17 mouse cellular contexts compared by ENCODE assay signal in genomic region chr11:89506595-89507245, GRCm38 (mm10).
DNase-seq lines count a peak whose midpoint lies in the region; ATAC-seq lines count a peak whose summit lies in the region.
"Had no signal": no experiment of that assay in that cellular context is flagged by ENCODE, and none has a peak within 500 bp of the region (broad histone marks: within the 10 kb centered on the region; RNA-seq: fewer than 3 reads in every experiment).

No protein-coding gene starts in this region.

- no peak overlapping the region for H3K27ac ChIP-seq in forebrain, embryonic 13.5 days
- no peak overlapping the region for H3K27ac ChIP-seq in forebrain, embryonic 10.5 days
- no peak overlapping the region for H3K27ac ChIP-seq in limb, embryonic 11.5 days (replicated peaks; ENCODE audit: low read depth, low read length)
- no peak overlapping the region for H3K27ac ChIP-seq in limb, embryonic 10.5 days
- H3K27ac ChIP-seq in hindbrain, embryonic 16.5 days (ENCODE audit: low read depth, low read length), result no peak overlapping the region
- no peak overlapping the region for H3K27ac ChIP-seq in neural tube, embryonic 14.5 days (ENCODE audit: low read depth, low read length)
- H3K27ac ChIP-seq: heart, embryonic 15.5 days; macrophage; stomach, embryonic 15.5 days had no signal

- H3K4me1 ChIP-seq in forebrain, embryonic 13.5 days, result peaks cover 33% of the 10 kb centered on the region
- H3K4me1 ChIP-seq in forebrain, embryonic 10.5 days, result peaks cover 52% of the 10 kb centered on the region
- H3K4me1 ChIP-seq in limb, embryonic 11.5 days (ENCODE audit: control insufficient read depth, insufficient read depth, low read length), result 0 out of 2 replicates have a peak, but pooled peaks cover 5% of the 10 kb centered on the region
- peaks cover 49% of the 10 kb centered on the region for H3K4me1 ChIP-seq in limb, embryonic 10.5 days
- H3K4me1 ChIP-seq in hindbrain, embryonic 16.5 days (ENCODE audit: control insufficient read depth, insufficient read depth, low read depth, low read length), result peaks cover 5% of the 10 kb centered on the region
- peaks cover 19% of the 10 kb centered on the region for H3K4me1 ChIP-seq in neural tube, embryonic 14.5 days (ENCODE audit: control insufficient read depth, insufficient read depth, low read length)
- H3K4me1 ChIP-seq: heart, embryonic 15.5 days; stomach, embryonic 15.5 days had no signal

- peaks cover 18% of the 10 kb centered on the region; the same call in 1 of the 2 replicates for H3K27me3 ChIP-seq in forebrain, embryonic 13.5 days
- H3K27me3 ChIP-seq in forebrain, embryonic 10.5 days (ENCODE audit: poor library complexity, severe bottlenecking), result peaks cover 67% of the 10 kb centered on the region
- H3K27me3 ChIP-seq in limb, embryonic 11.5 days (ENCODE audit: control insufficient read depth, insufficient read depth, low read length), result no peaks in the 10 kb centered on the region
- peaks cover 7% of the 10 kb centered on the region; the same call in 1 of the 2 replicates for H3K27me3 ChIP-seq in limb, embryonic 10.5 days (ENCODE audit: low read depth, poor library complexity, severe bottlenecking)
- no peaks in the 10 kb centered on the region for H3K27me3 ChIP-seq in hindbrain, embryonic 16.5 days (replicated peaks; ENCODE audit: control insufficient read depth, insufficient read depth, low read length)
- no peaks in the 10 kb centered on the region for H3K27me3 ChIP-seq in neural tube, embryonic 14.5 days (ENCODE audit: control insufficient read depth, insufficient read depth, low read length)
- H3K27me3 ChIP-seq: heart, embryonic 15.5 days; Patski; stomach, embryonic 15.5 days had no signal

- no peak for DNase-seq in forebrain, embryonic 10.5 days (ENCODE audit: extremely low spot score, low spot score)
- no peak for DNase-seq in limb, embryonic 11.5 days (ENCODE audit: low spot score)
- DNase-seq in limb, embryonic 10.5 days (ENCODE audit: low spot score), result no peak
- DNase-seq in right cerebral cortex, postnatal 10 days (ENCODE audit: low spot score in 2 of 2), result no peak
- no peak for DNase-seq in thymus, postnatal 0 days (ENCODE audit: low spot score)
- DNase-seq: cerebellum, adult 9-10 months; layer of hippocampus, adult 9-11 months; liver, postnatal 0 days; thymus, postnatal 25 days had no signal

- peak; percentile 54; the same call in 1 of the 2 replicates for ATAC-seq in forebrain, embryonic 13.5 days
- ATAC-seq in limb, embryonic 11.5 days (ENCODE audit: insufficient number of reproducible peaks, low FRiP score, low TSS enrichment, low read depth), result peak; percentile 39
- peak; percentile 63; the same call in 1 of the 2 replicates for ATAC-seq in hindbrain, embryonic 16.5 days
- peak; percentile 63 for ATAC-seq in neural tube, embryonic 14.5 days (ENCODE audit: low read depth)
- ATAC-seq: liver, postnatal 0 days; Patski had no signal

- H3K4me2 ChIP-seq in forebrain, embryonic 13.5 days, result peak overlapping the region; percentile 17; the same call in 1 of the 2 replicates
- no peak overlapping the region for H3K4me2 ChIP-seq in limb, embryonic 11.5 days (ENCODE audit: low read depth, severe bottlenecking)
- H3K4me2 ChIP-seq in hindbrain, embryonic 16.5 days (ENCODE audit: low read length), result no peak overlapping the region
- no peak overlapping the region for H3K4me2 ChIP-seq in neural tube, embryonic 14.5 days (ENCODE audit: low read depth, low read length)
- H3K4me2 ChIP-seq: heart, embryonic 15.5 days; stomach, embryonic 15.5 days had no signal

- no peaks in the 10 kb centered on the region for H3K9me3 ChIP-seq in forebrain, embryonic 13.5 days (replicated peaks)
- no peaks in the 10 kb centered on the region for H3K9me3 ChIP-seq in forebrain, embryonic 10.5 days
- H3K9me3 ChIP-seq in limb, embryonic 11.5 days (ENCODE audit: control insufficient read depth, low read length), result no peaks in the 10 kb centered on the region
- no peaks in the 10 kb centered on the region for H3K9me3 ChIP-seq in limb, embryonic 10.5 days (replicated peaks)
- no peaks in the 10 kb centered on the region for H3K9me3 ChIP-seq in hindbrain, embryonic 16.5 days (ENCODE audit: control insufficient read depth, low read length)
- H3K9me3 ChIP-seq in neural tube, embryonic 14.5 days (ENCODE audit: control insufficient read depth, low read length), result no peaks in the 10 kb centered on the region
- H3K9me3 ChIP-seq: heart, embryonic 15.5 days; stomach, embryonic 15.5 days had no signal

- no peak overlapping the region for H3K4me3 ChIP-seq in forebrain, embryonic 13.5 days
- H3K4me3 ChIP-seq in forebrain, embryonic 10.5 days, result no peak overlapping the region
- no peak overlapping the region for H3K4me3 ChIP-seq in limb, embryonic 11.5 days (ENCODE audit: low read depth, low read length)
- no peak overlapping the region for H3K4me3 ChIP-seq in limb, embryonic 10.5 days
- H3K4me3 ChIP-seq in hindbrain, embryonic 16.5 days (ENCODE audit: low read length), result no peak overlapping the region
- no peak overlapping the region for H3K4me3 ChIP-seq in neural tube, embryonic 14.5 days (ENCODE audit: low read depth, low read length)
- H3K4me3 ChIP-seq: erythroblast, embryonic 14.5 days; heart, embryonic 15.5 days; stomach, embryonic 15.5 days had no signal

- no peak overlapping the region for H3K9ac ChIP-seq in forebrain, embryonic 13.5 days
- no peak overlapping the region for H3K9ac ChIP-seq in limb, embryonic 11.5 days (ENCODE audit: low read length)
- no peak overlapping the region for H3K9ac ChIP-seq in hindbrain, embryonic 16.5 days (ENCODE audit: low read depth, low read length)
- no peak overlapping the region for H3K9ac ChIP-seq in neural tube, embryonic 14.5 days (replicated peaks; ENCODE audit: low read depth, low read length)
- H3K9ac ChIP-seq: heart, embryonic 15.5 days; liver, postnatal 0 days; stomach, embryonic 15.5 days had no signal

- WGBS in forebrain, embryonic 13.5 days, result 38% methylated on average over 11 of the region's 11 CpGs
- 81% methylated on average over 11 of the region's 11 CpGs for WGBS in forebrain, embryonic 10.5 days
- WGBS in limb, embryonic 11.5 days, result 63% methylated on average over 11 of the region's 11 CpGs
- WGBS in limb, embryonic 10.5 days, result 67% methylated on average over 11 of the region's 11 CpGs
- WGBS in hindbrain, embryonic 16.5 days, result 32% methylated on average over 11 of the region's 11 CpGs
- 20% methylated on average over 11 of the region's 11 CpGs for WGBS in neural tube, embryonic 14.5 days

- H3K36me3 ChIP-seq in forebrain, embryonic 13.5 days (ENCODE audit: poor library complexity, severe bottlenecking), result no peaks in the 10 kb centered on the region
- no peaks in the 10 kb centered on the region for H3K36me3 ChIP-seq in forebrain, embryonic 10.5 days (replicated peaks)
- H3K36me3 ChIP-seq in limb, embryonic 11.5 days (ENCODE audit: control insufficient read depth, insufficient read depth, low read length), result no peaks in the 10 kb centered on the region
- no peaks in the 10 kb centered on the region for H3K36me3 ChIP-seq in limb, embryonic 10.5 days
- no peaks in the 10 kb centered on the region for H3K36me3 ChIP-seq in hindbrain, embryonic 16.5 days (ENCODE audit: control insufficient read depth, insufficient read depth, low read length)
- H3K36me3 ChIP-seq in neural tube, embryonic 14.5 days (ENCODE audit: control insufficient read depth, insufficient read depth, low read length), result no peaks in the 10 kb centered on the region
- H3K36me3 ChIP-seq: heart, embryonic 15.5 days; stomach, embryonic 15.5 days had no signal
